Mouse (Mus musculus) MN1 (cell line): ENCODE measurements around the gene Max.

Source experiments
- DNase-seq: peaks from one replicate; pipeline ENCODE4 v3.0.0-alpha.2; 2016; ENCODE audit warnings: low spot score

The Max gene

GRCm38 (mm10) chr12:76920398-76920797 lies 41.6 kb downstream of the Max start:
- no peak for DNase-seq

GRCm38 (mm10) chr12:76918855-76919254 lies 43.1 kb downstream of the Max start:
- DNase-seq: no peak

- no peak for DNase-seq
These were observed 43.9 kb downstream of the Max start for GRCm38 (mm10) chr12:76918113-76918512.

GRCm38 (mm10) chr12:76916163-76916562 lies 45.8 kb downstream of the Max start:
- DNase-seq: no peak

GRCm38 (mm10) chr12:76912193-76912592 lies 49.8 kb downstream of the Max start:
- no peak for DNase-seq

GRCm38 (mm10) chr12:76911171-76911726 lies 50.8 kb downstream of the Max start:
- no peak for DNase-seq

GRCm38 (mm10) chr12:76910258-76910940 lies 51.6 kb downstream of the Max start:
- DNase-seq: no peak

GRCm38 (mm10) chr12:76909218-76909617 lies 52.8 kb downstream of the Max start:
- DNase-seq: no peak

GRCm38 (mm10) chr12:76906278-76906677 lies 55.7 kb downstream of the Max start:
- DNase-seq: no peak

- no peak for DNase-seq
These were observed 60.3 kb downstream of the Max start for GRCm38 (mm10) chr12:76901508-76902294.

- no peak for DNase-seq
These were observed 62.6 kb downstream of the Max start for GRCm38 (mm10) chr12:76899261-76899975.

GRCm38 (mm10) chr12:76898141-76898540 lies 63.9 kb downstream of the Max start:
- no peak for DNase-seq

- DNase-seq: no peak
These were observed 65.0 kb downstream of the Max start for GRCm38 (mm10) chr12:76897006-76897405.

GRCm38 (mm10) chr12:76896566-76896965 lies 65.4 kb downstream of the Max start:
- no peak for DNase-seq

- peak; percentile 88 for DNase-seq
These were observed 66.2 kb downstream of the Max start for GRCm38 (mm10) chr12:76895777-76896176.

- DNase-seq: peak; percentile 46
These were observed 67.0 kb downstream of the Max start for GRCm38 (mm10) chr12:76894792-76895559.

- no peak for DNase-seq
These were observed 68.9 kb downstream of the Max start for GRCm38 (mm10) chr12:76892910-76893695.

- no peak for DNase-seq
These were observed 70.8 kb downstream of the Max start for GRCm38 (mm10) chr12:76891160-76891559.

GRCm38 (mm10) chr12:76889404-76890184 lies 72.4 kb downstream of the Max start:
- no peak for DNase-seq

GRCm38 (mm10) chr12:76887941-76888340 lies 74.1 kb downstream of the Max start:
- no peak for DNase-seq
